Mouse (Mus musculus) lung, adult 2 months (tissue): ENCODE data around the gene Col9a1. TPM values are rescaled to one million over a fixed set of nuclear protein-coding genes. Genes with fewer than 3 reads are reported as not detected.

Source experiments
- DNase-seq: peaks from one replicate; pipeline ENCODE4 v3.0.0; 2022
- H3K4me1 ChIP-seq: fragments of 200-500 bp; 2 replicates; pipeline ENCODE4 v1.6.1; 2011; ENCODE audit warnings: low read length; ENCODE audit not compliant: control insufficient read depth, insufficient read depth
- H3K4me3 ChIP-seq: fragments of 200-500 bp; replicated peaks from 2 replicates; pipeline ENCODE3; 2011; ENCODE audit warnings: low read depth, mild to moderate bottlenecking, control low read depth, low read length; ENCODE audit errors: extremely low read depth
- CTCF ChIP-seq: fragments of 200-500 bp; IDR thresholded peaks from 2 replicates; pipeline ENCODE4 v1.5.1; 2011; ENCODE audit warnings: mild to moderate bottlenecking, low read length, control low read depth; ENCODE audit not compliant: insufficient read depth
- POLR2A ChIP-seq: fragments of 200-500 bp; IDR thresholded peaks from 2 replicates; pipeline ENCODE4 v1.6.1; 2011; ENCODE audit warnings: low read depth, mild to moderate bottlenecking, control low read depth, low read length, borderline replicate concordance; ENCODE audit errors: extremely low read depth
- WGBS: fragments of 180-500 bp; shearing (Covaris S2); methylation state at CpG from one replicate; pipeline ENCODE4 v1.1.7; 2018; 5-methylcytosine and 5-hydroxymethylcytosine counted together
- polyA plus RNA-seq: library from polyadenylated mRNA; depleted of rRNA; stranded (reverse); fragments of >200 nt; gene quantifications from 2 replicates; pipeline ENCODE4 v1.2.3, GENCODE M21; 2012; rRNA removed

Col9a1 gene
- polyA plus RNA-seq, 1 experiment = 0.07 TPM

DNA sequence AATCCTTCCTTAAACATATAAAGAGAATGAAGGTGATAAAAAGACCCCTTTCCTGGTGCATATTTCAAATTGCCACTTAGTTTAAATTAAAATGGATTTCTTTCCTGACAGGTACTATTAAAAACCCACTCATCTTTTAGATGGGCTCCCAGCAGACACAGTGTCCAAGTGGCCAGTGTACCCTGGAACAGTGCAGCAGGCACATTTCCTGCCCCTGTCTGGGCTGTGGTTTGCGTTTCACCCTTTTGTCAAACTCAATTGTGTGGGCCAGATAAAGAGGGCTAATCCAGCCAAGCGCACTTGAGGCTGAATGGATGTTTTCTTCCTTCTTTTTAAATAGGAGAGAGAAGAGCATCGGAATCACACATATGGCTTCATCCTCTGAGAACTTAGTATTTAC lies 89.6 kb downstream of the Col9a1 start:
- DNase-seq = no peak
- H3K4me1 ChIP-seq = no peaks in the 10 kb centered on the region
- TF ChIP-seq POLR2A (no peak), CTCF (no peak)
- WGBS = 41% methylated on average over 3 of the region's 3 CpGs
- H3K4me3 ChIP-seq = no peak overlapping the region

GRCm38 (mm10) chr1:24286360-24286759 lies 109.0 kb downstream of the Col9a1 start:
- TF ChIP-seq CTCF (no peak), POLR2A (no peak)
- DNase-seq = no peak
- Histone ChIP-seq H3K4me3 (no peak overlapping the region), H3K4me1 (no peaks in the 10 kb centered on the region)
- WGBS = 44% methylated on average over 6 of the region's 6 CpGs

GRCm38 (mm10) chr1:24292515-24292914 lies 115.1 kb downstream of the Col9a1 start:
- no peaks in the 10 kb centered on the region for H3K4me1 ChIP-seq
- TF ChIP-seq CTCF = no peak
- TF ChIP-seq POLR2A = no peak
- DNase-seq = no peak
- WGBS = 72% methylated on average over 2 of the region's 2 CpGs
- no peak overlapping the region for H3K4me3 ChIP-seq

- 67% methylated on average over 7 of the region's 7 CpGs for WGBS
- H3K4me1 ChIP-seq = no peaks in the 10 kb centered on the region
- no peak overlapping the region for H3K4me3 ChIP-seq
- TF ChIP-seq POLR2A (no peak), CTCF (no peak)
- DNase-seq = no peak
These were observed 117.9 kb downstream of the Col9a1 start for GRCm38 (mm10) chr1:24294979-24295942.

GRCm38 (mm10) chr1:24300700-24301099 lies 123.3 kb downstream of the Col9a1 start:
- Histone ChIP-seq H3K4me3 (no peak overlapping the region), H3K4me1 (no peaks in the 10 kb centered on the region)
- TF ChIP-seq CTCF (no peak), POLR2A (no peak)
- no peak for DNase-seq
- 80% methylated on average over 3 of the region's 3 CpGs for WGBS

Other genes with a start within 250 kb of the Col9a1 start
- gene Sdhaf4, start 172.0 kb upstream of the Col9a1 start, polyA plus RNA-seq = 5.3 and 9.0 TPM in 2 replicates
- 4.5 and 7.9 TPM in 2 replicates for gene Fam135a, start 77.3 kb upstream of the Col9a1 start, polyA plus RNA-seq